Mouse (Mus musculus) midbrain, embryonic 10.5 days (tissue): Measurements from ENCODE around the gene Primpol. TPM values are rescaled to one million over a fixed set of nuclear protein-coding genes. Genes with fewer than 3 reads are reported as not detected.
"Not testable (repeated sequence)": the region's sequence is repeated elsewhere in the genome, so short reads cannot be mapped to it uniquely, and the experiment has no call there.

Source experiments
- DNase-seq: peaks from one replicate; pipeline ENCODE4 v3.0.0-alpha.2; 2017; ENCODE audit warnings: low spot score
- H3K27ac ChIP-seq: fragments of 300-500 bp; sonication (generic); replicated peaks from 2 replicates; pipeline ENCODE4 v1.5.1; 2016; ENCODE audit warnings: mild to moderate bottlenecking
- H3K27me3 ChIP-seq: fragments of 300-500 bp; sonication (generic); 2 replicates; pipeline ENCODE4 v1.6.1; 2016; ENCODE audit warnings: low read depth, mild to moderate bottlenecking; ENCODE audit not compliant: poor library complexity, severe bottlenecking
- H3K36me3 ChIP-seq: fragments of 300-500 bp; sonication (generic); 2 replicates; pipeline ENCODE4 v1.6.1; 2016; ENCODE audit warnings: mild to moderate bottlenecking, moderate library complexity
- H3K4me1 ChIP-seq: fragments of 300-500 bp; sonication (generic); 2 replicates; pipeline ENCODE4 v1.6.1; 2016
- H3K4me3 ChIP-seq: fragments of 300-500 bp; sonication (generic); 2 replicates; pipeline ENCODE4 v1.5.1; 2016; ENCODE audit warnings: mild to moderate bottlenecking, moderate library complexity
- H3K9me3 ChIP-seq: fragments of 300-500 bp; sonication (generic); replicated peaks from 2 replicates; pipeline ENCODE4 v1.6.1; 2016; ENCODE audit warnings: mild to moderate bottlenecking
- WGBS: fragments of 180-500 bp; shearing (Covaris S2); methylation state at CpG from one replicate; pipeline ENCODE4 v1.1.7; 2016; 5-methylcytosine and 5-hydroxymethylcytosine counted together
- polyA plus RNA-seq: library from polyadenylated mRNA; unstranded; fragments of >200 nt; fragmentation: Nextera tagmentation; extraction: Ambion mirVana; gene quantifications from 2 replicates; pipeline ENCODE4 v1.2.1, GENCODE M21; 2016

Gene Primpol
- polyA plus RNA-seq, 1 experiment from 2014 or later = 9.4 TPM

DNA sequence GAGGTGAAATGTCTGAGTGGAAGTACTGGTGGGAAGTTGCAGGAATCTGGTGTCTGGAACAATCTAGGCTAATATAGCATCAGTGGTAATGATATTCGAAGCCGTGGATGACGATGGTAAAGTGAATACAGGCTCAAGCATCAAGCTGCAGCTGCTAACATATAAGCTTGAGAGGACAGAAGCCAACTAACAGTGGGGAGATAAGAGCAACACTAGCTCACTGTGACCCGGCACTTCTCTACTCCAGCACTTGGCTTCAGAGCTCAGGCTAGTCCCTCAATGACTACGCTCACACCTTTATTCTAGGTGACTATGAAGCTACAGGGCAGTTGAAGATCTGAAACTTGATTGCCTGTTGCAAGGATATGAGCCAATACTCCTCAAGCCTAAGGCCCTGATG, 18.3 kb downstream of the Primpol start:
- no peaks in the 10 kb centered on the region for H3K4me1 ChIP-seq
- H3K27ac ChIP-seq = no peak overlapping the region
- 97% methylated on average over 5 of the region's 5 CpGs for WGBS

DNA sequence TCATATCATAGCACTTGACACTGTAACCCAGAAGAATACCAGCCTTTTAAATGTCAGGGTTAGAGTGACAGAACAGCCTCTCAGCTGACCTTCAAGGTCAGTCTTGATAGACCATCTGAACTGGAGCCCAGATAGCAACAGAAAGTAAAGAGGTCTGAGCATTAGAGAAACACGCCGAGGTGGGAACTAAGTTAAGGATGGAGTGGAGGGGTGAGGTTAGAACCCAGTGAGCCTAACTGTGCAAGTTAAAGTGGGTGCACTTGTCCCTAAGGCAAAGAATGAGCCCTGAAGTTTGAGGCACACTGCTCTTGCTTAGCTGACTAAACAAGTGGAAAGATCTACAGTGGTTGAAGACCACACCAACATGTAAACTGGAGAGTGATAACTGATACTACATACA, 18.9 kb downstream of the Primpol start:
- Histone ChIP-seq H3K36me3 (0 out of 2 replicates have a peak, but pooled peaks cover 2% of the 10 kb centered on the region), H3K4me3 (no peak overlapping the region), H3K27ac (no peak overlapping the region), H3K4me1 (no peaks in the 10 kb centered on the region), H3K9me3 (no peaks in the 10 kb centered on the region), H3K27me3 (no peaks in the 10 kb centered on the region)
- DNase-seq = no peak
- WGBS = 89% methylated on average over 2 of the region's 2 CpGs

More for the DNA sequence above, 18.3 kb downstream of the Primpol start:
- Histone ChIP-seq H3K27me3 (no peaks in the 10 kb centered on the region), H3K36me3 (0 out of 2 replicates have a peak, but pooled peaks cover 2% of the 10 kb centered on the region), H3K4me3 (no peak overlapping the region), H3K9me3 (no peaks in the 10 kb centered on the region)
- no peak for DNase-seq

DNA sequence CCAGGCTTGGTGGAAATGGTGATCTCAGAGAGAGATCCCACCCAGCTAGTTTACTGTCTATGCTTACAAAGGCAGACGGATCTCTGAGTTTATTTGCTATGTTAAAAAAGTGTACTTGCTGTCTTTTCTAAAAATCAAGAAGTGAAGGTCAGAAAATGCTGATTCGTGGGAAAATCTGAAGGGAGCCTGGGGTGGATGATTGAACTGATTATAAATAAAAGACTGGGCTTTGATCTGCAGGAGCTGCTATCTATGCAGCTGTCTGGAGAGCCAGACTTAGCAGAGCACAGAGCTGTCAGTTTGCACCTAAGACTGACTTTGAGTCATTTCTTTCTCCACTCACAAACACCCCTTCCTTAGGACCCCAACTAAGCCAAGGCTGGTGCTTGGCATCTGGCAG, 19.6 kb downstream of the Primpol start:
- Histone ChIP-seq H3K27ac (no peak overlapping the region), H3K27me3 (no peaks in the 10 kb centered on the region), H3K36me3 (no peaks in the 10 kb centered on the region), H3K9me3 (no peaks in the 10 kb centered on the region), H3K4me1 (no peaks in the 10 kb centered on the region), H3K4me3 (no peak overlapping the region)
- no peak for DNase-seq
- 85% methylated on average over 2 of the region's 2 CpGs for WGBS

DNA sequence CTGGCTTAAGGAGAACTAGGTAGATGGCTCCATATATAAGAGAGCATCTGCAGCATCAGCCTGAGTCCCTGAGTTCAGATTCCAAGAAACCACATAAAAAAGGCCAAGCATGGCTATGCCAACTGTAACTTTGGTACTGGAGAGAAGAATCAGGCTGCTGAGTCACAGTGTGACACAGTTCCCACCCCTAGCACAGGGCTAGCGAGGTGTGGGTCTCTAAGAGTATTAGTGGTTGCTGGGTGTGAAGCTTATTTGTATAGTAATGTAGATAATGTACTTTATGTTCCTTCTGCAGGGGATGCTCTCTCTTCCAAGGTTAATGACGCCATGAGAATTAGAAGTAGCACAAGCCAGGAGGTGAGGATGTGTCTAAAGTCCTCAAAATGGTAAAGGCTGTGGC, 20.5 kb downstream of the Primpol start:
- 95% methylated on average over 2 of the region's 2 CpGs for WGBS
- Histone ChIP-seq H3K36me3 (no peaks in the 10 kb centered on the region), H3K27ac (no peak overlapping the region), H3K9me3 (no peaks in the 10 kb centered on the region), H3K4me1 (no peaks in the 10 kb centered on the region), H3K27me3 (no peaks in the 10 kb centered on the region), H3K4me3 (no peak overlapping the region)
- DNase-seq = no peak

DNA sequence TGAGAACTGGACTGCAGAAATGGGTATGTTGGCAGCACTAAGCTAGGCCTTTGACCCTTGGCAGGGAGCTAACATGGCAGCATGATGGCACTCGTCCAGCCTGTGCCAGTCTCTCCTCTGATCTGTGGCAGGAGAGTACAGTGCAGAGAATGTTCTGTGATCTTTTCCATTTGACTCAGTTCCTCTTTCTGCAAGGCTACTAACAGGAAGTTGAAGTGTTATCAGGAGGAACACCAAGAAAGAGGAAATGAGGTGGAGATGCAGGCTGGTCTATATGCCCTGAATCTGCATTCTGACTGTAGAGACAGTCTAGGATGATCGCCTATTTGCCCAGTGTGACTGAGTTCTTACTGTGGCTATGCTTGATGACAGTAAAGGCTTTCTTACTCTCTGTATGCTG, 21.4 kb downstream of the Primpol start:
- DNase-seq = no peak
- Histone ChIP-seq H3K4me1 (no peaks in the 10 kb centered on the region), H3K9me3 (no peaks in the 10 kb centered on the region), H3K36me3 (no peaks in the 10 kb centered on the region), H3K27me3 (no peaks in the 10 kb centered on the region), H3K4me3 (no peak overlapping the region), H3K27ac (no peak overlapping the region)
- WGBS = 88% methylated on average over 2 of the region's 2 CpGs

DNA sequence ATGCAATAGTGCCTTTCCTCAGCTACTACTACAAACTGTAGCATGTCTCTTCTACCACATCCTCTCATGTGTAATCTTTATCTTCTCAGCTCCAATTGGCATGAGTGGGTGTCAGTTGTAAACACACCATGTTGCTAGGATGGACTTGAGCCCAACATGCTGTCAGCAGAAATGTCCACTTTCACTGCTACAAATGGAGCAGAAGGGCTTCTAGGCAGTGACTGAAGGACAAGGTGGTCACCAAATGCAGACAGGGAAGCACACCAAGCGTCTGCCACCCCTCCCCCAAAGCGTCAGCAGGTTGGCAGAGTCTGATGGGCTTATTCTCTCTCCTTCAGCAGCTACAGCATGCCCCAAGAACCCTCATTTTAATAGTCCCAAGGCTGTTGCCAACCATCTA, 23.2 kb downstream of the Primpol start:
- no peak for DNase-seq
- Histone ChIP-seq H3K27me3 (no peaks in the 10 kb centered on the region), H3K4me1 (no peaks in the 10 kb centered on the region), H3K27ac (no peak overlapping the region), H3K9me3 (no peaks in the 10 kb centered on the region), H3K36me3 (peaks cover 6% of the 10 kb centered on the region), H3K4me3 (no peak overlapping the region)
- WGBS = 84% methylated on average over 2 of the region's 2 CpGs

DNA sequence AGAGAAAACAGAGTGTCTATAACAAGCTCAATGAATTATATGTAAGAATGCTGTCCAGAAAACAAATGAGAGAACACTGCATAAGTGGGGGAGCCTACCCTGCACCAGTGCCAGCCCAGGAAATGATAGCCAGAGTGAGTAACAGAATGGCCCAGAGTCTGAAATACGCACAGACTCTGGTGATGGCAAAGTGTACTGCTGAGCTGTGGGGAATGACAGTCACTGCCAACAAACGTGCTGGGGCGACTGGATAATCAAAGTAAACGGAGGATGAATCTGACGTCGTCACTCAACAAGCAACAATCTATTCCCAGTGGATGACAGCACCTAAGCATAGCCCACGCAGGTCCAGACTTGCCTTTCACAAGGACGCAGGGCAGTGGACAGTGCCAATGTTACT, 23.9 kb downstream of the Primpol start:
- 93% methylated on average over 8 of the region's 8 CpGs for WGBS
- no peak overlapping the region for H3K27ac ChIP-seq

DNA sequence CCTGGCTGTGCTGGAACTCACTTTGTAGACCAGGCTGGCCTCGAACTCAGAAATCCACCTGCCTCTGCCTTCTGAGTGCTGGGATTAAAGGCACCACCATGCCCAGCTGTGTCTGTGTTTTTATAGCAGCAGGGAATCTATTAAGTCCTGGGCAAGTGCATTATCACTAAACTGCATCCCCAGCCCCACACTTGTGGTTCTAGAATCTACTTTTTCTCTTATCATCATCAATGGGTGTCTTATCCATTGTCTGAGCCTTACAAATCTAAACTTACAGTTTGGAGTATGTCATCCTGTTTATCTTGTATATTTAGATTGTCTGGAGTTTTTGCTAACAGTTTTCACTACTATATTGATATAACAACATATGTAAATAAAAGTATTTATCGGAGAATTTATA, 28.3 kb downstream of the Primpol start:
- Histone ChIP-seq H3K9me3 (no peaks in the 10 kb centered on the region), H3K27ac (no peak overlapping the region), H3K36me3 (peaks cover 11% of the 10 kb centered on the region), H3K4me3 (no peak overlapping the region), H3K27me3 (no peaks in the 10 kb centered on the region), H3K4me1 (no peaks in the 10 kb centered on the region)
- 92% methylated on average over 2 of the region's 2 CpGs for WGBS
- DNase-seq = no peak

More for the DNA sequence above, 23.9 kb downstream of the Primpol start:
- Histone ChIP-seq H3K9me3 (no peaks in the 10 kb centered on the region), H3K27me3 (no peaks in the 10 kb centered on the region), H3K36me3 (peaks cover 8% of the 10 kb centered on the region), H3K4me1 (no peaks in the 10 kb centered on the region), H3K4me3 (no peak overlapping the region)
- no peak for DNase-seq

DNA sequence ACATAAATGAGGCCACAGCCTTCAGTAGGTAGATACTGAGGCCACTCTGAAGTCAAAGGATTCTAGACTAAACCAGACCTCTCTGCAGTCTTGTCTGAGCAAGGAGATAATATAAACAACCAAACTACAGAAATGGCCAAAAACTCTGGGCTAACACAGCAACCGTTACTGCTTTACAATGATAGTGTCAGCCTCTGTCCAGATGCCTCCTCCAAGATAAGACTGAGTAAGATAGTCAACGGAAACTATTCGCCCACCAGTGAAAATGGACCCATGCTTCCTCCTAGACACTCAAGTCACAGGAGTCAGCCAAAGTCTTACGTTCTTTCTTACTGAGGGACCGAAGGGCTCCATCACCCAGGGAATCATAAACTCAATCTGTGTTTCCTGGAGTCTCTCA, 29.1 kb downstream of the Primpol start:
- H3K27ac ChIP-seq = no peak overlapping the region
- peaks cover 12% of the 10 kb centered on the region for H3K36me3 ChIP-seq
- WGBS = 88% methylated on average over 5 of the region's 5 CpGs

DNA sequence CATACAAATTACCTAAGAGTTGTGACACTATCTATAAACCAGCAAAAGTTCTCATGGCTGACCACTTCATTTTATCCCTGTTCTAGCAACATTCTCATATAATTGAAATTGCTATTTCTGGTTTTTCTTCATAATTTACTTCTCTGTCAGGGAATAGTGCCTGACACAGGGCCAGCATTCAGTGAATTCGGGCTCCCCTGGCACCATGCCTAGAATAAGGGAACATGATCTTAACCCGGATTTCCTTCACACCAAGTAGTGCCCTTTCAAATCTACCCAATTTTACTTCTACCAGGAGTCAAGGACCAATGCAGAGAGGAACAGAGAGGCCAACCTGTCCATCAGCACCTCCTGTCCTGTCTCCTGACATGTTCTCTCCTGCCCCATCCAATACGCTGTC, 31.4 kb downstream of the Primpol start:
- Histone ChIP-seq H3K36me3 (peaks cover 26% of the 10 kb centered on the region), H3K4me3 (no peak overlapping the region), H3K27ac (no peak overlapping the region), H3K27me3 (no peaks in the 10 kb centered on the region), H3K4me1 (no peaks in the 10 kb centered on the region), H3K9me3 (no peaks in the 10 kb centered on the region)
- 88% methylated on average over 3 of the region's 3 CpGs for WGBS
- no peak for DNase-seq

More for the DNA sequence above, 29.1 kb downstream of the Primpol start:
- Histone ChIP-seq H3K27me3 (no peaks in the 10 kb centered on the region), H3K4me1 (no peaks in the 10 kb centered on the region), H3K4me3 (no peak overlapping the region), H3K9me3 (no peaks in the 10 kb centered on the region)
- DNase-seq = no peak

DNA sequence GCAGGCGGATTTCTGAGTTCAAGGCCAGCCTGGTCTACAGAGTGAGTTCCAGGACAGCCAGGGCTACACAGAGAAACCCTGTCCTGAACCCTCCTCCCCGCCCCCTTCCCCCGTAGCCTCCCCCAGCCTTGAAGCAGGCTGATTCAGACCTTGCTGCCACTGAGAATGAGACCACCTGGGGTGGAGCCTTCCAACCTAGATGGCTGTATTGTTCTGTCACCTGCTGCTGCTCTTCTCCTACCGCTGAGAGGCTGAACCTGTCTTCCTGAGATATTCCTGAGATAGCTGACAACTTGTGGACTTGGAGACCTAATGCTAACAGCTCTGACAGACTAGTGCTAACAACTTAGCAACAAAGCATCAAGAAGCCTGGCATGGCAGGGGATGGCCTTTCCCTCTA, 32.7 kb downstream of the Primpol start:
- not testable (repeated sequence) for H3K4me1 ChIP-seq, H3K9me3 ChIP-seq, H3K4me3 ChIP-seq, H3K27ac ChIP-seq, H3K27me3 ChIP-seq, DNase-seq
- H3K36me3 ChIP-seq = peaks cover 37% of the 10 kb centered on the region
- 52% methylated on average over 4 of the region's 4 CpGs for WGBS

DNA sequence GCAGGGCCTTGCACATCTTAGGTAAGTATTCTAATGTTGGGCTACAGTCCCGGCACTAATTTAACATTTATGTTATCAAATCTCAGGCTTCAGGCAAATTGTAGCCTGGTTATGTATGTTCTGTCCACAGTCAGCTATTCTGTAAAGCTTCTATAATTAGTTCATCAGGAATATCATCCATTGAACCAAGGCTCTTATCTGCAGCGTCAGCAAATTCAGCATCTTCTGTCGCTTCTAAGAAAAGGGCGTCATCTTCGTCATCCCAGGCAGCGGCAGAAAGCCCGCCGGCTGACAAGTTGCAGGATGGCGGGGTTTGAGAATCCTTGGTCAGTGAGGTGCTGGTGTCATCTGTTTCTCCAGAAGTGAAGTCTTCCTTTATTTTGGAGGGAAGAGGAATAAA, 38.2 kb downstream of the Primpol start:
- no peak overlapping the region for H3K27ac ChIP-seq
- no peaks in the 10 kb centered on the region for H3K9me3 ChIP-seq
- H3K27me3 ChIP-seq = no peaks in the 10 kb centered on the region
- no peak for DNase-seq
- H3K4me3 ChIP-seq = no peak overlapping the region
- WGBS = 95% methylated on average over 9 of the region's 9 CpGs
- H3K4me1 ChIP-seq = no peaks in the 10 kb centered on the region
- peaks cover 79% of the 10 kb centered on the region for H3K36me3 ChIP-seq

DNA sequence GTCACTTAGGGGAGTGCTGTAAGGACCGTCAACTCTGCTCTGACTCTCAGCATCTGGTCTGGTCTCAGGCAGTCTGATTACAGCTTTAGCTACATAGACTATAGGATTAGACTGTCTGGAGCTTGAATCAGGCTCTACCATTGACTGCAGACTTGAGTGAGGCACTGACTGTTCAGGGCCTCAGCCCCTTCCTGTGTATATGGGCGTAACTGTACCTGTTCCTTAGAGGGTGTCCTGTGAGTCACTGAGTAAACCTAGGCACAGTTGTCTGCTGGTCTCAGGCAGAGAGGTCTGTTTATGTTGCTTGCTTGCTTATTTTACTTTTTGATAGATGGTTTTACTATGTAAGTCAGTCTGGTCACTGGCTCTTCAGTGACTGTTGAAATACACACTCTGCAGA, 43.0 kb downstream of the Primpol start:
- no peak overlapping the region for H3K27ac ChIP-seq
- H3K4me3 ChIP-seq = no peak overlapping the region
- no peak for DNase-seq
- peaks cover 81% of the 10 kb centered on the region for H3K36me3 ChIP-seq
- no peaks in the 10 kb centered on the region for H3K9me3 ChIP-seq
- H3K4me1 ChIP-seq = no peaks in the 10 kb centered on the region
- WGBS = 90% methylated on average over 2 of the region's 2 CpGs
- H3K27me3 ChIP-seq = no peaks in the 10 kb centered on the region

DNA sequence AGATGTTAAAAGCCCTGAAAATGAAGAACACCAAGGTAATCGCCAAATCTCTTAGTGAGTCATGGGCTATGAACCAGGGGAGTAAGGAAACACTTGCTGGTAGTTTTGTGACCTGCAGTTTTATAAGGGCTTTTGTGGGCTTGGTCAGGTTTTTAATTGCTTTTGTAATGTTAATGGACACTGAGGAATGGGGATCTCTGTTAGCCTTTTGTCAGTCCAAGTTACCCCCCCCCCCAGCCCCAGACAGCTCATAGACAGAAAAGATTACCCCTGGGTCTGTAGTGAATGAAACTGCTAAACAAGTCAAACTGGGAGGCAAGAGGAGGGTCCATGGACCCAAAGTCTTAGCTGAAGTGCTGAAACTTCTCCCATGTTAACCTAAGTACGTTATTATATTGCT, 43.6 kb downstream of the Primpol start:
- 95% methylated on average over 2 of the region's 2 CpGs for WGBS
- no peaks in the 10 kb centered on the region for H3K9me3 ChIP-seq
- H3K36me3 ChIP-seq = peaks cover 80% of the 10 kb centered on the region
- DNase-seq = no peak
- H3K27me3 ChIP-seq = no peaks in the 10 kb centered on the region
- H3K4me3 ChIP-seq = no peak overlapping the region
- no peaks in the 10 kb centered on the region for H3K4me1 ChIP-seq
- no peak overlapping the region for H3K27ac ChIP-seq
